Mouse (Mus musculus) stomach, postnatal 0 days (tissue): Measurements from ENCODE around the gene Htr1f.

Experiments used
- CTCF ChIP-seq: IDR thresholded peaks from 2 replicates; pipeline ENCODE4 v1.5.1; 2016; ENCODE audit warnings: antibody characterized with exemption, low read depth, mild to moderate bottlenecking, moderate library complexity
- EP300 ChIP-seq: optimal IDR thresholded peaks from 2 replicates; pipeline ENCODE3; 2016; ENCODE audit warnings: antibody characterized with exemption

DNA sequence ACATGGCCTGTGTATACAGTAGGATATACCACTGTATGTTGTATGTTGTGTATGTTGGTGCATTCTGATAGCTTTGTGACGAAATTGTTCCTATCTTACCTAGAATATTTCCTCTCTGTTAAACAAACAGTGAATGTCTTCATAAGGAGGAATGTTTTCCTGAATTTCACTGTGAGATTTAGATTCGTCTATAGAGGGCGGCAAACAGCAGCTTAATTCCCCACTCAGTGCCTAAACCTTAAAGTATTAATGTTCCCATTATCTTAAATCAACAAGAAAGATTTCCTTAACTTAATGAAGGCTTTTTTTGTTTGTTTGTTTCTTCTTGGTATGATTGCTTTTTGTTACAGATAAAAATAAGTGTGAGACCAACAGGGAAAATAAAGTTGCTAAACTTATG, 198.5 kb downstream of the Htr1f start:
- TF ChIP-seq CTCF (peak; percentile 74), EP300 (no peak)
